Mouse (Mus musculus) inflammation-experienced regulatory T-cells, adult 6 months (primary cell): ENCODE data around the gene Arhgef16. TPM values are rescaled to one million over a fixed set of nuclear protein-coding genes. Genes with fewer than 3 reads are reported as not detected.

Experiments used
- polyA plus RNA-seq, 3 experiments: library from polyadenylated mRNA; unstranded; fragments of 100-300 nt; shearing (Covaris generic); gene quantifications; one replicate each; pipeline ENCODE4 v1.2.1; 2017

The Arhgef16 gene
- polyA plus RNA-seq, 3 experiments from 2014 or later = 0.38 to 8.2 (median 5.6) TPM

Other genes starting within 250 kb of the Arhgef16 start
- gene Trp73, start 161.5 kb downstream of the Arhgef16 start, polyA plus RNA-seq = under 1 TPM in 1 of 3 experiments, not detected in 2; 0.34 TPM
- 10 to 100 TPM; 24.9 to 35.1 (median 30.7) TPM for gene Wrap73, start 159.3 kb downstream of the Arhgef16 start, polyA plus RNA-seq
- gene Tprgl, start 141.0 kb downstream of the Arhgef16 start, polyA plus RNA-seq = 10 to 100 TPM; 21.9 to 30.4 (median 25.3) TPM
- not detected for gene Megf6, start 130.9 kb downstream of the Arhgef16 start, polyA plus RNA-seq
- not detected for gene B230104I21Rik, start 34.5 kb upstream of the Arhgef16 start, polyA plus RNA-seq